Mouse (Mus musculus): Measurements from ENCODE around the gene Tmem131l.

Gene Tmem131l

DNA sequence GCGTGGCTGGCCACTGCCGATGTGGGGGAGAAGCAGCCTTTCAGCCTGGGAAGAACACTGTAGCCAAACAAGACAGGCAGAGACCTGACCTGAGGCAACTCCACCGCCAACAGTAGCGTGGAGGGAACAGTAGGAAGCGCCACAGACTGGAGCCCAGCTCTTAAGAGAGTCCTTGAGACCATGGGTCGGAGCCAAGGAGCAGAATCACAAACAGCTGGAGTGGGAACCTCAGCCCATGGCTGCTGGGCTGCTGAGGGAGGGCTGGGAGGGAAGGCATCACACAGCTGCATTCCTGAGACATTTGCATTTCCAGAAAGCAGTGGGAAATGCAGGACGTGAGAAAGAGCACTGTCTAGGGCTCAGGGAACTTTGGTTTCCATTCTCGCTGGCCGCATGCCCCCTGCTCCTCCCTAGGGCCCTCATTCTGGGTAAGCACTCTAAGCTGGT lies 8.8 kb upstream of the Tmem131l start:
- peak; percentile 16 for DNase-seq (ENCODE audit: low spot score)

DNA sequence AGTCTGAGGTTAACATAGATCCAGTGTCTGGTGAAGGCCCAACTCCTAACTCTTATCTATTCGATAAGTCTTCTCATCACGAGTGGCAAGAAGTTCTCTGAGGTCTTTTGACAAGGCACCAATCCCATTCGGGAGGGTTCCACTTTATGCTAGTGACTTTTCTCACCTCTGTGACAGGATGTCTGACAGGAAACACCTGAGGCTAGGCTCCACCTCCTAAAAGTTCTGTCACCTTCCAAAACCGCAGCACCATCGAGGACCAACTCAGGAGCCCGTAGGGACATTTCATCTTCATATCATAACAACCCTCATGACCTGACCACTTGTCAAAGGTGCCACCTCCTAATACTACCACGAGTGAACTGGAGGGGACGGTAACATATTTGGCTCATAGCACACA lies 6.2 kb upstream of the Tmem131l start:
- no peak for DNase-seq (ENCODE audit: low spot score)

DNA sequence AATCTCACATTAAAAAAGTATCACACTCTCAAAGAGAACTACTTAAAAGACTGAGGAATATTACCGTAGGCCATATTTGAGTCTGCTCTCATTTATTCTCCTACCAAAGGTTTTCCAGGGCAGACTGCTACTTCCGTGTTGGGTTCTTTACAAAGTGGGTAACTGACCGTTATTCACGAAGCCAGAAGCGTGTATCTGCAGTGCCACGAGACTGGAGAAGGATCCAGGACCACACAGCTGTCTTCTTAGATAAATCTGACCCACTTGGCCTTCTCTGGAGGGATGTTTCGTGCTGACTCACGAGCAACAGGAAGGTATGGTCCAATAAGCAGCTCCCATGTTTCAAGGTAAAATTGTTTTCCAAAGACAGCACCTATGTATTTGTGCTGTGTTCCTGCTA lies 1.8 kb upstream of the Tmem131l start:
- no peak for DNase-seq (ENCODE audit: low spot score)

GRCm38 (mm10) chr3:84040476-84041082 lies 604 bp upstream of the Tmem131l start:
- DNase-seq (ENCODE audit: low spot score) = peak; percentile 14

GRCm38 (mm10) chr3:84038981-84039645 lies 862 bp downstream of the Tmem131l start:
- peak; percentile 29 for DNase-seq (ENCODE audit: low spot score)

DNA sequence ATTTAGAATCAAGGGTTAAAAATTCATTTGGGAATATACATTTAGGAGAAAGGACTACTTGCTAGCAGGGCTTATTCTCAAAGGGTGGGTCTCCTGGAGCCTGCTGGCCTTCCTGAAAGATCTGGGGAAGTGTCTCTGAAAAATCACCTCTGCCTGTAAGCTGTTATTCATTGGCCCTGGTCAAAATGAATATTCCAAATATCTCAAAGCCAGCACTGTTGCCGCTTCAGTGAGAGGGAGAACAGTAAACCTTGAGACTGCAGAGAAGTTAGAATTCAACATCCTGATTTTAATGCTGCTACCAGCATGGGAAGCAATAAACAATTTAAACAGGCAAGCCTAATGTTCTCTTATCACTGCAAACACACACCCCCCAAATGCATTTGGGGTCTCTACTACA lies 1.8 kb downstream of the Tmem131l start:
- no peak for DNase-seq (ENCODE audit: low spot score)

DNA sequence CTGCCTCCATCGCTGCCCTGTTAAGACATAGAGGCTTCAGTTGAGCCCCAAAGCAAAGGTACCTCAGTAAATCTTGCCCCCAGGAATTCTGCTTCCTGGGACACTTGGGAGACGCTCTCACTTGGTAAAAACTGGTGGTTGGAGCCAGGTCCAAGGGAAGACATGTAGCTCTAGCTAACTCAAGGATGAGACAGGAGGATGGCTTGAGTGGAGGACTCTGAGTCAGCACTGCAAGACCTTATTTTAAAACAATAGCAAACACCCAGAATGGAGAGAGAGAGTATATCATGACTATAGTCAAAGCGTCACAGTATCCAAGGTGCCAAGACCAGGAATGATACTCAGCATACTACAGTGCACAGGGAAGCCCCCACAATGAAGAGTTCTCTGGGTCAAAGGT lies 2.4 kb downstream of the Tmem131l start:
- no peak for DNase-seq (ENCODE audit: low spot score)

- DNase-seq (ENCODE audit: low spot score) = no peak
Measured at GRCm38 (mm10) chr3:84036866-84037265, 3.1 kb downstream of the Tmem131l start.

- DNase-seq (ENCODE audit: low spot score) = no peak
Measured at GRCm38 (mm10) chr3:84035728-84036364, 4.1 kb downstream of the Tmem131l start.

DNA sequence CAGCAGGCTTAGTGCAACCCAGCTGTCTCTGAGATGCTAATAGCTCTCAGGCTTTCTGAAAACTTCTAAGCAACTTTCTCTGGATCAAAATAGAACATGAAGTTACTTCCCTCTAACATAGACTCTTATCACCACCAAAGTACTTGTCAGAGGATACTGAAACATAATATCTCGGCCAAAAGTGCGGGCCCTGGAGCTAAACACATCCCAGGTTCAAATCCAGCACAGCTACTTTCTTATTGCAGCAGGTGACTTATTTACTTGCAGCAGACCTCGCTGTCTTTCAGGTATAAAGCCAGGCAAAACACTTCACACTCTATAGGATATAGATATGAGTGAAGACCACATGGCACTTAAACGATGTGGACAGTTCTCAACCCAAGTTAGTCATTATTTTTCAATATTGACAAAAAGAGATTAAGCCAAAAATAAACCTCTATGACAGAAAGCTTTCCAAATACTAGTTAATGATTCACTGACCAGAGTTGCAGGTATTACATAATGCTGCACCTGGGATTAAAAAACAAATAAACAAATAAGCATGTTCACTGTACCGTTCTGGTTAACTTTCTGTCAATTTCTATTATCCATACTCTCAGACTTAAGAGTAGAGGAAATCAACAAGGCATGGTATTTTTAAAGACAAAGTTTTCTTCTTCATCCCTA lies 5.7 kb downstream of the Tmem131l start:
- no peak for DNase-seq (ENCODE audit: low spot score)

DNA sequence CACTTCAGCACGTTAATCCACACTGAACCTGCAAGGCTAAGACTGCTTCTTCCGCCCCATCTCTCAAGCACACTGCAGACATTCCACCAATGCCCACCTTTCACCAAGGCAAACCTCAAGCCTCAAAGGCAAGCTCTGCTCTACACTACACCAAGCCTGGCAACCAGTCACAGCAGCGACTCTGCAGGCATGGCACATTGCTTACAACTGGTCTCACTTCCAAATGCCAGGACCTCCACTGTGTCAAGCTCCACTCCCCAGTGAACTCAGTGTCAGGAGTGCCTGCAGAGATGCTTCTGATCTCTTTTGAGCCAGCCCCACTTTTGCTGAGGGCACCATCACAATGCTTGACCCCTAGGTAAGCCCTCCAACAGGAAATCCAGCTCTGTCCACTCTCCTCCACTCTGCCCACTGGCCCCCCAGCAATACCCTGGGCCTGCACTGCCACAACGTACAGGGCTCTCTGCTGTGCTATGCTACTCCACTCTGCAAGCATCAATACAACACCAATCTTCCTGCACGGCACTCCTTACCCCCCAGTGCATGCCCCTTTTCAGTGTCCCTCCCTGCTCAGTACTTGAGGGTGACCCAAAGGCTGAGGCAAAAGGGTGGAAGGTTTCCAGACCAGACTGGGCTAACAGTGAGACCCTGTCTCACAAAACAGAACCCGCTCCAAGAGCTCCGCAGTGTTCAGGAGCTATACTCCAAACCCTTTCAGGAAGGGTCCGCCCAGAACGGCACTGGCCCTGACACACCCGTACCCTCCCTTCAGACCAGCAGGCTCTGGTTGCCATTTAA lies 6.8 kb downstream of the Tmem131l start:
- DNase-seq (ENCODE audit: low spot score) = no peak

DNA sequence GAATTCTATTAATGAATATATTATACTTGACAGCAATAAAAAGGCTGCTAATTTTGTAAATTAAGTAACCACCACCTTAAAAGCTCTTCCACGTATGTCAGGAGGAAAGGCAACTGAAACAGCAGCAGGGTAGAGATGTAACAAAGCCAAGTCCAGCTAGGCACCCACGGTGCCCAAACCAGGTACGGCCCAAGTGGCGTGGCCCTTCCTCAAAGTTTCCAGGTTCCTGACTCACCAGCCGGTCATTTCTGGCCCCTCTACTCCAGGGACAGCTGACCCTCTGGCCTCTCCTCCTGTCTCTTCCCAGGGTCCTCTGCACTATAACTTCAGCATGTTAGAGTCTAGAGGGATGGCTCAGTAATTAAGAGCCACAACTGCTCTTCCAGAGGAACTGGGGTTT lies 7.6 kb downstream of the Tmem131l start:
- DNase-seq (ENCODE audit: low spot score) = no peak

DNA sequence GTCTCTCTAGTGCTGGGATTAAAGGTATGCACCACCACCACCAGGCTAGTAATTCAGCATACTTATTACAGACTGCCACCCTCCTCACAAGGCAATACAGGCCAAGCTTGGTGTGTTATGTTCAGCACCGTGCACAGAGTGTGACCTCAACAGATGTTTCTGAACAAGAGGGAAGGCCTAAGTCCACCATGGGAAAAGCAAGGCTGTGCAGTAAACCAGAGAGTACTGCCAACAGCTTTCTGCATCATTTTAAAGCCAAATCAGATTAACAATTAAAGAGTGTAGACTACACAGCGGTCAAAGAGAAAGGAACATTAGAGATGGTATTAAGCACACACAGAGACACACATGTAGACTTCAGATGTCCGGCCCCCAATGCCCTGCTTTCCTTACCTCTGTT lies 8.8 kb downstream of the Tmem131l start:
- DNase-seq (ENCODE audit: low spot score) = no peak

DNA sequence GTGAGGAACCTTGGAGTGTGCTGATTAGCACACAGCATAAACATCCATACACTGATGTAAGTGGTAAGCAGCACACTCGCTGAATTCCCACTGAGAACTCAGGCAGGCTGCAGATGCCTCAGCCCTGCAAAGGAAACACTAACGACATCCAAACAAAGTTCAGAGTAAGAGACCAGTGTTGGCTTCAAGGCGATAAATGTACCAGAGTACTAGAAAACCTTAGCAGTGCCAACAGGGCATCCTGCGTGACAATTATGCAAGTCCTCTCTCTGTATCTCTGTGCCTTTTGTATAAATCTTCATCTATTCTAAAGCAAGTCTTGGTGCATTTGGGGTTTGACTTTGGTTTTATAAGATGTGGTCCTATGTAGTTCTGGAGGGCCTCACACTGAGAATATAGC lies 11.0 kb downstream of the Tmem131l start:
- DNase-seq (ENCODE audit: low spot score) = no peak

DNA sequence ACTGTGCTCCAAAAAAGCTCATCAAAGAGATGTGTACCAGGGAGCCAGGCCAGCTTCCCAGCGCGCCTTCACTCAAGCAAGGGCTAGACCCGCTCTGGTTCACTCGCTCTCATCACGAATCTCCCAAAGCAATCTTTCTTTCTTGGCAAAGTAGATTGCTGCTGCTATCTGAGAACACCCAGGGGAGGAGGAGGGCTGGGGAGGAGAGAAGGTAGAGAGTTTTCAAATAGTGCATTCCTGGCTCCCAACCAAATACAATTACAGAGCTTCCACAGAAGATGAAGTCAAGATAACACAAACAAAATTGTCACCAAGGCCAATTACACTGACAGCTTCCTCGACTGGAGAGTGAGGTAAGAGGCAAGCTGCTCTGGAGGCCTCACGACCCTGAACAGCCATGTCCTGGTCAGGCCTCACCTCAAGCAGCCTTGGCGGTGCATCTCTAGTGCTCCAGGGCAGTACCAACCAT lies 12.2 kb downstream of the Tmem131l start:
- no peak for DNase-seq (ENCODE audit: low spot score)

DNA sequence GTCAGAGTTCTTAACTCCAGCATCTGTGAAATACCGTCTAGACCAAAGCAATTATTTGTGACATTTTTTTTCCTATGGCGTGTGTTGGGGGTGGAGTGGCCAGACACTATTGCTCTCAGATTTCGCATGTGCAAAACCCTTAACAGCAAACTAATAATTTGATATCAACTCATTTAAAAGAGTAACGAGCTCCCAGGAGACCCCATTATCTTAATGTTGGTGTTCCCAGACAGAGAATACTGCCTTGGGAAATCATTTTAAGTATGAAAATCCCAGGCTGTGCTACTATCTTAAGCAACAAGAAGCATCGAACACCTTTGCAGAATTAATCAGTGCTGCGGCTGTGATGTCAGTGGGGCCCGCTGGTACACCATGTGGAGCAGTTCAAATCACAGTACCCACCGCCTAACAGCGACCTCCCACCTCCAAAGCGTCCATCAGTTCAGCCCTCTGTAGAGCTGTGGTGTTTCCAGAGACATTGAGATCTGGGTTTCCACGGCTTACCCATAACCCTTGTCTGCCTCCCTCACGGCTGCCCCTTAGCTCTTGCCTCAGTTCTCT lies 15.4 kb downstream of the Tmem131l start:
- DNase-seq (ENCODE audit: low spot score) = no peak

DNA sequence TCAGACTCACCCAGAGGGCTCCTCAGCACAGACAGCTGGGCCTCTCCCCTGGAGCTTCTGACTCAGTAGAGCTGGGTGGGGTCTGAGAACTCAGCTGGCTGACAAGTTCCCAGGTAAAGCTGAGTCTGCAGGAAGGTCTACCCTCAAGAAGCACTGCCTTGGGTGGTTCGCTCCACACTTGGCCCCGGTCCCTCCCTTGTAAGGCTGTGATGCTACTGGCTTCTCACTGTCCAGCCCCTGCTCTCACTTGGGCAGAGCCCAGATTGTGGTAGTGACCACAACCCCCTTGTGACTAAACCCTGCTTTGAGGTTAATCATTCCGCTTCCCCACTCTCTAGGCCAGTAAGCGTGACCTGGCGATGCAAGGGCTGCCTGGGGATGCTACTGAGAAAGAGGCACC lies 17.3 kb downstream of the Tmem131l start:
- DNase-seq (ENCODE audit: low spot score) = no peak

GRCm38 (mm10) chr3:84022201-84022584 lies 17.8 kb downstream of the Tmem131l start:
- no peak for DNase-seq (ENCODE audit: low spot score)

- no peak for DNase-seq (ENCODE audit: low spot score)
Measured at GRCm38 (mm10) chr3:84021217-84022200, 18.5 kb downstream of the Tmem131l start.

DNA sequence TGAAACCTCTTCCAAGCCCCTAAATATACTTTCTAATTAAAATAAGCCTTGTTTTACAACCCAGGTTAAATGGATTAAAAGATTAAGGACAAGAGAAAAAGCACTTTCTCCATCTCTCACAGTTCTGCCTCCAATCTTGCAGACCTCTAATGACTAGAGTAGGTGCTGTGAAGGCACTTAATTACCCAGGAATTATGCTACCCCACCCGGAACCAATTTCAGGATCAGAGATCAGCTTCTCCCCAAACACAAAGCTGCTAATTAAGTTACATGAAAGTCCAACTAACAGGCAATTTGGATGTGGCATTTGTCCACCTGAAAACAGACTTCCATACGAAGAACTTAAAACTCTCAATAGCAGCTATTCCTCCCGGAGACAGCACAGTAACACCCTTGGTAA lies 19.4 kb downstream of the Tmem131l start:
- no peak for DNase-seq (ENCODE audit: low spot score)
